Mouse (Mus musculus) left cerebral cortex, adult 2 months (tissue): ENCODE measurements around the gene Vmn1r35. TPM values are rescaled to one million over a fixed set of nuclear protein-coding genes. Genes with fewer than 3 reads are reported as not detected.
"Not testable (repeated sequence)": the region's sequence is repeated elsewhere in the genome, so short reads cannot be mapped to it uniquely, and the experiment has no call there.

Source experiments
- DNase-seq, 2 experiments: peaks; one replicate each; pipeline ENCODE4 v3.0.0; 2021 to 2022; ENCODE audit warnings: low spot score in 2 of 2, mixed read lengths in 1 of 2; ENCODE audit errors: extremely low spot score in 1 of 2
- H3K27ac ChIP-seq: fragments of 200-600 bp; 2 replicates; pipeline ENCODE4 v1.8.1; 2022
- H3K4me3 ChIP-seq: fragments of 200-600 bp; 2 replicates; pipeline ENCODE4 v1.8.1; 2022
- CTCF ChIP-seq: fragments of 200-600 bp; IDR thresholded peaks from 2 replicates; pipeline ENCODE4 v1.8.1; 2022; ENCODE audit warnings: antibody characterized with exemption, mild to moderate bottlenecking, moderate library complexity
- intact Hi-C: fragments of 180-260 bp; cut with DNase I; formaldehyde crosslinking; loops from one replicate; pipeline ENCODE4 v1.15.1; 2025
- long read RNA-seq, 2 experiments: library from polyadenylated mRNA; stranded (forward); transcript quantifications; one replicate each; pipeline ENCODE4 v2.0.0; 2021; ENCODE audit warnings: borderline mapping rate in 2 of 2
- total RNA-seq, 2 experiments: library from RNA; stranded (reverse); gene quantifications; 2 replicates each; pipeline ENCODE4 v1.2.3; 2021

Gene Vmn1r35
- total RNA-seq = not detected
- long read RNA-seq, experiment 1 = 0 reads
- long read RNA-seq, experiment 2 = 0 reads

GRCm38 (mm10) chr6:66685806-66686205 lies at the start of gene Vmn1r35:
Gene Vmn1r35 (minus strand): TSS chr6:66685906.
- no peak for DNase-seq
- intact Hi-C loops = no loop called here
- TF ChIP-seq CTCF = no peak
- Histone ChIP-seq H3K4me3 (no peak within 1 kb of the TSS), H3K27ac (no peak within 1 kb of the TSS)

- DNase-seq, H3K4me3 ChIP-seq, H3K27ac ChIP-seq, intact Hi-C loops: not testable (repeated sequence)
Measured at GRCm38 (mm10) chr6:66729082-66729481, 43.4 kb upstream of the Vmn1r35 start, which contains the start of gene Vmn1r37. Gene Vmn1r37 (plus strand): TSS chr6:66729382.

GRCm38 (mm10) chr6:66719068-66719467 lies 33.4 kb upstream of the Vmn1r35 start, which contains the start of gene Vmn1r36:
Gene Vmn1r36 (minus strand): TSS chr6:66719168.
- DNase-seq, H3K27ac ChIP-seq: not testable (repeated sequence)

GRCm38 (mm10) chr6:66713854-66714253 lies 28.1 kb upstream of the Vmn1r35 start:
- no peak for DNase-seq
- no peak for TF ChIP-seq CTCF
- Histone ChIP-seq H3K4me3 (no peak overlapping the region), H3K27ac (no peak overlapping the region)
- intact Hi-C loops = no loop called here

More at GRCm38 (mm10) chr6:66719068-66719467, 33.4 kb upstream of the Vmn1r35 start, which contains the start of gene Vmn1r36:
- H3K4me3 ChIP-seq, intact Hi-C loops: not testable (repeated sequence)

GRCm38 (mm10) chr6:66708901-66709300 lies 23.2 kb upstream of the Vmn1r35 start:
- Histone ChIP-seq H3K4me3 (no peak overlapping the region), H3K27ac (no peak overlapping the region)
- intact Hi-C loops = no loop called here
- TF ChIP-seq CTCF = no peak
- no peak for DNase-seq

GRCm38 (mm10) chr6:66643779-66644178 lies 41.9 kb downstream of the Vmn1r35 start, which contains the start of gene Vmn1r34:
Gene Vmn1r34 (minus strand): TSS chr6:66643879.
- intact Hi-C loops = no loop called here
- DNase-seq = no peak
- no peak within 1 kb of the TSS for H3K27ac ChIP-seq
- no peak for TF ChIP-seq CTCF
- no peak within 1 kb of the TSS for H3K4me3 ChIP-seq

Other genes starting within 250 kb of the Vmn1r35 start
- 10 to 100 TPM in 1 of 2 experiments, 1 to 10 TPM in 1; 9.1 to 11.0 TPM for gene Mad2l1, start 150.5 kb downstream of the Vmn1r35 start, total RNA-seq
- gene Vmn1r32, start 125.8 kb downstream of the Vmn1r35 start, total RNA-seq = not detected
- not detected for gene Vmn1r33, start 67.6 kb downstream of the Vmn1r35 start, total RNA-seq
- not detected for gene Vmn1r34, start 42.0 kb downstream of the Vmn1r35 start, total RNA-seq
- not detected for gene Vmn1r36, start 33.3 kb upstream of the Vmn1r35 start, total RNA-seq
- gene Vmn1r37, start 43.5 kb upstream of the Vmn1r35 start, total RNA-seq = not detected
- not detected for gene Vmn1r38, start 96.7 kb upstream of the Vmn1r35 start, total RNA-seq
- gene Vmn1r39, start 124.7 kb upstream of the Vmn1r35 start, total RNA-seq = not detected
- gene Gng12, start 210.5 kb upstream of the Vmn1r35 start, total RNA-seq = 10 to 100 TPM; 55.2 to 59.3 TPM